Mouse (Mus musculus) brain, adult 2 months (tissue): ENCODE measurements around the gene Macf1.
A peak's percentile ranks its signal among the peaks of the same experiment; 100 is the strongest.
"Not testable (repeated sequence)": the region's sequence is repeated elsewhere in the genome, so short reads cannot be mapped to it uniquely, and the experiment has no call there.

Experiments used
- DNase-seq: peaks from one replicate; pipeline ENCODE4 v3.0.0; 2011; ENCODE audit warnings: low read depth, low spot score

Macf1 gene

DNA sequence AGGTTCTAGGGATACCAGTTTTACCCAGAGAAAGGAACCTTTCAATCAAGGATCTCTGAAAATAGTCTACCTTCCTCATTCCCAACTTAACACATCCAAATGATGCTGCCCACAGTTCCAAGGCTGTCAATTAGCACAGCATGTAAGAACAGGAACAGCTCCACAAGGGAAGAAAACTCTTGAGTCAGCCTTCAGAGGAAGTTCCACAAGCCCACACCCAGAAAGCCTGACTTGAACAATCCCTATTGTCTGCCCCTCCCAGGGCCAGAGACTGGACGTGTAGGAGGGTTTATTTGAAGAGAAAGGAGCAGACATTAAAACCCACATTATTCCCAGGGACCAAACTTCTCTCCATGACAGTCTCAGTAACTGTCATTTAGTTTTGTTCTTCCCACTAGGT lies 48.7 kb downstream of the Macf1 start:
- peak; percentile 63 for DNase-seq

DNA sequence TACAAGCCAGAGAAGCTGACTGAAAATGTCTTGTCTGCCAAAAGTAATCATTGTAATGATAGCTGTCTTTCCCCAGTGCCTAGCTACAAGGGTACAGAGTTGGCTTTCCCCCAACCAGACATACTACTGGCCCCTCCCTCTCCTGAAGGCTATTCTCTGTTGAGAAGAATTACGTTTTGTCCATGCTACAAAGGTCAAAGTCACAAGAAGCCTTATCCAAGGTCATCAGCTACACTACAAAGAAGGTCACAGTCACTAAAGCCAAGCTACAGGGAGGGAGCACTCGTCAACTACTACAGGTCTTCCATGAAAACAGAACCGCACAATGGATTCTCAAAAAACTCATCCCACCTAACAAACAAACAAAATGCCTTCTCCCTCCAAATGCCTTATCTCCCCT lies 49.7 kb downstream of the Macf1 start:
- DNase-seq = no peak

DNA sequence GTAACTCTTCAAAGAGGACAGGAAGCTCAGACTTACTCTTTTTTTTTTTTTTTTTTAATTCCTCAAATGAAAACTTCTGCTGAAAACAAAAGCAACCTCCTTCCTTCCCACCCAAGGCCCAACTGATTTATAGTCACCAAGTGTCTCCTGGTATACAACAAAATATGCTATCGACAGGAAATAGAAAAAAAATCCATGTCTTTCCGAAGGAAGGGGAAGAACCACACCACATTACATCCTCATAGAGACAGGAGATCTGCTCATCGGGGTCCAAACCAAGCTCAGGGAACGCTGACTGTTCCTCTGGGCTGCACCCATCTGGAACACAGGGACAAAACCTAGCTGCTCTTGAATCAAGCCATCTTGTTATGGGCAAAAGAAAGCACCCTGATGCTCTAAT lies 50.3 kb downstream of the Macf1 start:
- no peak for DNase-seq

DNA sequence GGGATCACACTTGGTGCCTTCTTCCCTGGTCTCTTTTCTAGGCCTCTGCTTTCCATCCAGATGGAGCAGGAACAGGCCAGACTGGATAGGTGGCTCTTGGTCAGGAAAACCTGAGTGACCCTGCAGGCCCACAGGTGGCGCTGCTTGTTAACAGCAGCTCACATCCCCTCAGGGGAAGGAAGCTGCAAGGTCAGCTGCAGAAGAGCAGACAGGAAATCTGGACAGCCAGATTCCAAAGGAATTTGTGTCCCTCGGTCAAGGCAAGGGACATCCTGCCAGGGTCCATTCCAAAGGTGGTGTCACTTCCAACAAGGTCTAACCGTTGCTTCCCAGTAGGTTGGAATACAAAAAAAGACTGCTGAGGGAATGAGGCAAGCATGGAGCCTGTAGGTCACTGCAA lies 50.8 kb downstream of the Macf1 start:
- peak; percentile 68 for DNase-seq

DNA sequence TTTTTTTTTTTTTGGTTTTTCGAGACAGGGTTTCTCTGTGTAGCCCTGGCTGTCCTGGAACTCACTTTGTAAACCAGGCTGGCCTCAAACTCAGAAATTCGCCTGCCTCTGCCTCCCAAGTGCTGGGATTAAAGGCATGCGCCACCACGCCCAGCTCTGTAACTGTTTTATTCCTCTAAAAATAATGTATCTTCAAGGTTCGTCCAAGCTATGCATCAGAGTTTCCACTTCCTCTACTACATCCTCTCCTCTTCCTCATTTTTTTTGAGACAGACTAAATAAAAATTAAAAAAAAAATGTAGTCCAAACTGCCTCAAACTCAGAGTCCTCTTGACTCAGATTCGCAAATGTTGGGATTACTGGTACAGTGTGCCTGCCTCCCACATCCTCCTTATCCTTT lies 52.0 kb downstream of the Macf1 start:
- DNase-seq = not testable (repeated sequence)

DNA sequence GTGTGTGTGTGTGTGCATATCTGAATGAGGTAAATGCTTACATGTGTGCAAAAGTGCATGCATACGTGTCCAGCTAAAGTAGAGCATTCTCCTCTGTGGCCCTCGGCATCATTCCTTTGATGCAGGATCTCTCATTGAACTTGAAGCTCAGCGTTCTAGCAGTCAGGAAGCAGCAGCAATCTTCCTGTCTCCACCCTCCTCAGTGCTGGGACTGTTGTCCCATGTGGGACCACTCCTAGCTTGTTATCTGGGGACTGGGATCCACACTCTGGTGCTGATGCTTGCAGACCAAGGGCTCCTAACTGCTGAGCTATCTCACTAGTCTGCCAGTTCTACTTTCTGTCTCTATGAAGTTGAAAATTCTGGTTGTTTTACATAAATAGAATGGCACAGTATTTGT lies 52.5 kb downstream of the Macf1 start:
- DNase-seq = no peak

DNA sequence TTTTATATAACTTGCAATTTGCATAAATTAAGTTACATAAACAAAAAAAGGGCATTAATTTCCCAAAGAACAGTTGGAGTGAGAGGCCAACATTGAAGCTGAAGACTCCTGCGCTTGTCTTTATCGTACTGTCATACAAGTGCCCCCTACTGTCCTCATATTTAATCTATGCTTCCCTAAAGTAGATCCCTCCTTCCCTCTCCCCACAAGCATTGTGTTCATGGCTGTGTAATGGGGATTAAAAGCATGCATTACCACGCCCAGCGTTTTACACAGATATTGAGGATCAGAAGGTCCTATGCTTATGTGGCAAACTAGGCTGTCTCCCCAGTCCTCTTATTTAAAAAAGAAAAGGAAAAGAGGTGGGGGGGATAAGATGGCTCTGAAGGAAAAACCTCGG lies 56.5 kb downstream of the Macf1 start:
- no peak for DNase-seq

DNA sequence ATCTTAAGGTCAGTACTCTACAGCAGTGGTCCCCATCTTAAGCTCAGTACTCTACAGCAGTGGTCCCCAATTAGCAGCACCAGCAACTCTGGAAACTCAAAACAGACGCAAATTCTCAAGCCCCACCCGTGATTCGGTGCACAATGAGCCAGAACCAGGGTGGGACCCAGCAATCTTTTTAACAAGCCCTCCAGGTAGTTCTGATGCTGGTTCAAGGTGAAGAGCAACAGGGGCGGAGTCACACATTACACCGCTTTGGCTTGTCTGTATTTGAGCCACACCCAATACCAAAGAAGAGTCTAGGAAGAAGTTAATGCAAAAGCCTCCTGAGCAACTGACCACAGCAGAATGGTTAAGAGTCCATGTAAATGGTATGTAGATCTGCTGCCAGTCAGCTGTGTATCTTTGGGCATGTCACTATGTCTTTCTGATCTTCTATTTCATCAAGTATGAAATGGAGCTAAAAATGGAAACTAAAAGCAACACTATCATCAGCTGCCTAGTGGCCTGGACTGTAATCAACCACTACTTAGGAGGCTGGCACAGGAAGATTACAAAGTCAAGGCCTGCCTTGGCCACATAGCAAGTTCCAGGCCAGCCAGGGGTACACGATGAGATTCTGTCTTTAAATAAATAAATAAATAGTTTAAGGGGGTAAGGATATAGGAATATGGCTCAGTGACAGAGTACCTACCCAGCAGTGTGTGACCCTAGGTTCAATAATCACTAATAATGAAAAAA lies 58.7 kb downstream of the Macf1 start:
- no peak for DNase-seq

DNA sequence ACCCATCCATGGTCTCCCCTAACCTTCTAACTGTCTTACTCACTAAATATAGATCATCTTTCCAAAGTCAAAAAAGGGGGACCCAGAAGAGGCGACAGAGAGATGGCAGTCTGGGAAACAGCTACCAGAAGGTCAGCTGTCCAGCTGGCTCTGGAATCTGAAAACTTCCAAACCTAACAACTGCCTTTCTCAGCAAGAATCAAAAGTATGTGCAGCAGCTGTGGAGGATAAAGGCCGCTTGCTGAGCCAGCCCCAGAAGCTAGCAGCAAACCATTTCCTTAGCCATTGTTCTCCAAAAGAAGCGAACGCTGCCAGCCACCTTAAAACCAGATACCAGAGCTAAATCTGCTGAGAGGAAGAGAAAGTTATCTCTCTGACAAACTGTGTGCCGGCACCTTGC lies 59.7 kb downstream of the Macf1 start:
- no peak for DNase-seq

DNA sequence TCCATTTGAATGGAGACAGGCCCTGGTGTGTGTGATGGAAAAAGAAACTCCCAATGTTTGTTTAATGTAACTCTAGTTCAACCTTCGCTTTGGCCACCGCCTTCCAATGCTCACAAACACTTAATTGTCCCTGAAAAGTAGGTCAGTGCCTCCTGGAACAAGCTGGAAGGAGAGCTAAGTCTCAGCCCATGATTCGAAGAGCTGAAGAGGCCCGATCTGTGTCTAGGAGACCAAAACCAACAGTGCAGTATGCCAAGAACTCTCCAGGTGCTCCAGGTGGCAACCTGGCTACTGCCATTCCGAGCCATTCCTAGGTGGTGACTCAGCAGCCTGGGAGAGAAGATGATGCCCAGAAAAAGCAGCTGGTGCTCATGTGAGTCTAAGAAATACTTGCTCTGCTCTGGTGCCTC lies 60.4 kb downstream of the Macf1 start:
- peak; percentile 96 for DNase-seq

DNA sequence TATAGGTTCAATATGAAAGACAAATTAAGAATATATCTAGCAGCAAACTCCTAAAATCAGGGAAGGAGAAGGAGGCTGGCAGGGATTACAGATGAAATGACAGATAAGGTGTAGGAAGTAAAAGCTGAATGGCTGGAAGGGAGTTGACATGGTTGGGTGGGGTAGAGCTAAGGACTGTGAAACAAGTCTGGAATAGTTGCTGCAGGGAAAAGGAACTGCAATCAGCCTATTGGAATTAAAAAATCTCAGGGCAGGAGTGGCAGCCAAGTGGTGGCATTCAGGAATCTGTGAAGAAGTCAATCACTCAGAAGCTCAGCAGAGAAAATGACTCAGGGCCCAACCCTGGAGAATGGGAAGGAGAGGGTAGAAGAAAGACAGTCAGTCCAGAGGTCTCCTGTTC lies 62.4 kb downstream of the Macf1 start:
- DNase-seq = no peak

DNA sequence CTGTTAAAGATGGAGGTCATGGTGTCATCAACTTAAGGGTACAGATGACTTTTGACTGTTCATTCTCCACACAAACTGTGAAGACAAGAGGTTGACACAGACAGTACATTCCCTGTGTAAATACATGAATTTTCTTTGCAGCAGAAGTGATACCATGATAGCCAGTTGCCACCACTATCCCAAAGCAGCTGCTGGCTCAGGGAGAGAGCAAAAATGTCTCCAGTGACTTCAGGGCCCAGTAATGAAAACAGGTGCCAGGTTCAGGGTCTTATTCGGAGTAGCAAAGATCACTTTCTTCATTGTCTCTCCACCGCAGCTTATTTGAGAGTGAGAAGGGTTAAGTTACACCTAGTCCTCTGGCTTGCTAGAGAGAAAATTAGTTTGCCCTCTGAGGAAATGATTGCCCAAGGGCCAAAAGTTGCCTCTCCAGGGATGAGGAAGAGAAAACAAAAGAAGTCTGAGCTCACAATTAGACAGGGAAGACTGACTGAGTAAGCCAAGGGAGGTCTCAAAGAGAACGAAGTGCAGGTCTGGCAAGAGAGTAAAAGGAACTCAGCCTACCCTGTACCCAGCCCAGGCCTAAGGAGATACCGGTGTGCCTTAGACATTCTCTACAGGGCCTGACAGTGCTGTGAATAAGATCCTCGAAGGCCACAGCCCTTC lies 66.3 kb downstream of the Macf1 start:
- DNase-seq = no peak

DNA sequence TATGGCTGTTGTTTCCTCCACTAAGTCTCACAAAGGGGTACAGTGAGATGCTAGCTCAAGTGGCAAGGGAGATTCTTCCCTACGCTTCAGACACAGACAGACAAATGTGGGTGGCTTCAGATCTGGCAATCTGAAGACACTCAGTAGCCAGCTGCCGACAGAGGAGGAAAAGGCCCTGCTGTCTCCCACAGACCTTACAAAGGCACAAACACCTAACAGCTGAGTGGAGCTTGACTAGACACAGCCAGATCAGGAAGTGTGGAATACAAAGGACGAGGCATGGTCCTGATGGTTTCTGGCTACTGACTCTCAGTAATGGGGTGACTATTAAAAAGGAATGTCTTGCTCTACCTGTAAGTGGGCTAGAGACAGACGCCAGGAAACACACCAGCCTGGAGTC lies 67.2 kb downstream of the Macf1 start:
- DNase-seq = peak; percentile 80

DNA sequence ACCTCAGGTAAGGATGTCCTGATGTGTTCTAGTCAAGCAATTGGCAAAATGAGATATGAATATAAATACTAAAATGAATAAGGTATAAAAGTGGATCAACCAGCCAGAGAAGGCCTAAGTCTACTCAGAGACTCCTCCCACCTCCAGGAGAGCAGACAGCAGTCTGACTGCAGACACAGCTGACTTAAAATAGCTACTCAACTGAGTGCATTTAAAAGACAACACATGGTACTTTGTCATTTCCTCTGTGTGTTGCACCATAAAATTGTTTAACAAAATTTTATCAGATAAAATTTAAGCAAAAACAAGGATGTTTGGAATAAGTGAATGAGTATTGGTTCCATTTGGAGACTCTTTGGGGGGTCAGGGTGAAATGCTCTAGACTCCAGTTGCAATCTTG lies 67.7 kb downstream of the Macf1 start:
- DNase-seq = peak; percentile 78

DNA sequence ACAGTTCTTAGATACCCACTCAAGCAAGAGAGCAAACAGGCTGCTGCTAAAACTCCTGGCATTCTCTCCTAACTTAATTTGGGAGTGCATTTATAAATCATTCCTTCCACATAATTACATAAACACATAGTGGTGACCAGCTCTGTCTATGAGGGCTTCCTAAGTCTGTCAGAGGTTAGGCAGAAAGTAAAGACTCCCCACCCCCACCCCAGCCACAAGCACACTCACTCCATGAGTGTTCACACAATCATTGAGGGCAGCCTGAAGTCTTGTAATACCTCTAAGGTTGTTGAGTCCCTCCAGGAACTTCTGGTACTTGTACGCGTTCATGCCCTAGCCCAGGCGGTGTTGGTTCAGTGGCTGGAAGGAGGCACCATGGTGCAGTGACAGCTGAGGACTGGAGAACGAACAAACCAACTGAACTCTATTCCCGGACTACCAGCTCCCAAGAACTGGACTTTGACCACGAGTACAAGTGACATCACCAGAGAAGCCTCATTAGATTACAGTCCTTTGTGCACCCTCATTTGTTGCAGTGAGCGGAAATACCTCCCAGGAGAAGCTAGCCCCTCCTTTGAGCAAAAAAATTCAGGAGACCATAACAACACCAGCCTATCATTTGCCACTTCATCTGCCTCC lies 70.7 kb downstream of the Macf1 start:
- DNase-seq = no peak

DNA sequence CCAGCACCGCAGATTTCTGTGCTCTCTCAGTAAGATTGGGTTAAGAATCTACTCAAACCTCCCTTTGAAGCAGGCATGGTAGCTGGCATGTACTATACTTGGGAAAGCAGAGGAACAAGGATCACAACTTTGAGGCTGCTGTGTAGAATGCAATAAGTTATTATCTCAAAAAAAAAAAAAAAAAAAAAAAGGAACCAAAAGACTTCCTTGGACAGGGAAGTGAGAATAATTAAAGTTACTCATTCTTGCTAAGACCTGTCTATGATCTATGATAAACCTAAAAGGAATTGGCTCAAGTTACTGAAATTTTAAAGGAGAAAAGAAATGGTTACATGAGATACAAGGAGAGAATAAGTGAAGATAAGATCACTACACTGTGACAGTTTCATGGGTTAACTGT lies 72.2 kb downstream of the Macf1 start:
- DNase-seq = no peak

DNA sequence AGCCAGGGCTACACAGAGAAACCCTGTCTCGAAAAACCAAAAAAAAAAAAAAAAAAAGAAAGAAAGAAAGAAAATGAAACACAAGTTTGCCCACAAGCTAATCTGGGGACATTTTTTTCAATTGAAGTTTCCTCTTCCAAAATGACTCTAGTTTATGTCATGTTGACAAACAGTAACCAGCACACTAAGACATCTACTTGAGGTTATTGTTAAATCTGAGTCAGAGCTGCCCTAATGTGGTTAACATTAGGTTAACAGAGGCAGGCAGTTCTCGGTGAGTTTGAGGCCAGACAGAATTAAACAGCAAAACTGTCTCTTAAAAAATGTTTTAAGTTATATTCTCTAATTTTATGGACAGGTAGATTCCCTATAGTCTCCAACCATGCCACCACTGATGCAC lies 72.9 kb downstream of the Macf1 start:
- no peak for DNase-seq

DNA sequence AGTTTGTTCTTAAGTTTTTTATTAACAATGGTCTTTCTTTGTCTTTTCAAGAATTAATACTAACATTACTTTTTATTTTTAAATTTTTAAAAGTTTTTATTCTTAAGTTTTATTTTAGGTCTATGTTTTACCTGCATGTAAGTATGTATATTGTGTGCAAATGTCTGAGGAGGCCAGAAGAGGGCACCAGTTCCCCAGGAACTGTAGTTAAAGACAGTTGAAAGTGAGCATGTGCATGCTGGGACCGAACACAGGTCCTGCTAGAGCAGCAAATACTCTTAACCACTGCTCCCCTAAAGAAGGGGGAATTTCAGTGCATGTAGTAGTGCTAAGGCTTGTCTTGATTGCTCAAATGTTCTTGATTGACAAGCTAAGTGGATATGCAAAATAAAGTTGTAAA lies 77.0 kb downstream of the Macf1 start:
- DNase-seq = no peak

DNA sequence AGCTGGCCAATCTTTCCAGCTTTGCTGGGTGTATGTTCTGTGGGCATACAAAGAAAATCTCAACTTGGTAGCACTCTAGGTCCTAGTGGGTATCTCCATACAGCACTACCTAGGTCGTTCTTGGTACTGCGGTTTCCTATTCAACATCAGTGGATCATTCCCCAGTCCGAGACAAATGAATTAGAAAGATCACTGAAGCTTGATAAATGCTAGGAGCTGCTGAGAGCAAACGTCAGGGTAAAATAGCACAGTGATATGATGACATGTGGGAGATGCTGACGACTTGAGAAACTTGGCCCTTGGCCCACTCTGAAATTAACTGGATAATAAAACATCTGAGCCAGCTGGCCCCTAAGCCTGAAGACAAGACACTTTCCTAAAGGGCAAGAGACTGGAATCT lies 78.2 kb downstream of the Macf1 start:
- no peak for DNase-seq

DNA sequence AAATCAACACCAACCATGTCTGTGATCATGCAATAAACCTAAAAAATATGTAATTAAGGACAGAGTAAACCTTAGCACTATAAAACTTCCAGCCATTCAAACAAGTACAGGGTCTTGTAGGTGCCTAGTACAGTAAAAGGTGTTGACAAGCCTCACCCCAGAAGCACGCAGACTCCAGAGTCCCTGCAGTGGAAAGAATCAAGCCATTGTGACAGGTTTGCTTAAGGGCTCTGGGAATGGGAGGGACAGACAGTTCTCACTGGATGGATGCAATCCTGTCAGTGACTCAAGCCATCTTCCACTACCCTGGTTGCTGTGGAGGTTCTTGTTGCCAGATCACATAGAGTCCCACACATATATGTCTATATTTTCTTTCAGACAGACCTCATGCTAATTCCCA lies 78.9 kb downstream of the Macf1 start:
- no peak for DNase-seq

DNA sequence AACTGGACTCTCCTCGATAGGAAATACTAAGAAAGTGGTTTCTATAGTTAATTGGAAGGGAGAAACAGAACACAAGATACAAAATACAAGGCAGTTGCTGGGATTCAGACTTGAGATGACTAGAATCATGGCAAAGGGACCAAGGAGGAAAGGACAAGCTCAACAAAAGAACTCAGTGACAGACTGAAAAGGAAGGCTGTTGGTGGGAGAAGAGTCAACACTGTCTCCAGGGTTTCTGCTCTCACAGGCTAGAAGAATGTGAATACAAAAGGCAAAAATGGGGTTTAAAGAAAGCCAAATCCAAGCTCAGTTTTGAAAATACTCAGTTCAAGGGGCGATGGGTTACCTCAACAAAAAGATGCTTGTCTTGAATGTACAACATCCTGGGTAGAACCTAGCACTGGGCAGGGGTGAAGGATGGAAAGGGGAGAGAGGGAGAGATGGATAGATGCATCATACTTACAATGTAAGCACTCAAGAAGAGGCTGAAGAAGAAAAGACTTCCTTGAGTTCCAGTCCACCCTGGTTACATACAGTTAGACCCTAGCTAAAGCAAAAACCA lies 81.4 kb downstream of the Macf1 start:
- DNase-seq = no peak

DNA sequence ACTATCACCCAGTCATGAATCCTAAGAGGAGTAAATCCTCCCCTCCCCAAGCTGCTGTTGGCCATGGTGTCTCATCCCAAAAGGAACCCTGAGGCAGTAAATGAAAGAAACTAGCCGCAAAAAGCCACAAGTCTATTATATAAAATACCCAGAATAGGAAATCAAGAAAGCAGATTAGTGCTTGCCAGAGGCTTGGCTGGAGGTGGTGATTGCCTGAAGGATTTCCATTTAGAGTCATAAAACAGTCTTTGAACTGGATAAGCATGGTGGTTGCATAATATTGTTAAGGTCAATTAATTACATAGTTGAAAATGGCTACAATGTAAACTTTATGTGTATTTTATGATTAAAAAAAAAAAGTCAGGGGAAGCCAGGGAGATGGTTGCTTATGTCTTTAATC lies 83.1 kb downstream of the Macf1 start:
- no peak for DNase-seq
